Mouse (Mus musculus): ENCODE data around the gene Slc5a5.

DNA sequence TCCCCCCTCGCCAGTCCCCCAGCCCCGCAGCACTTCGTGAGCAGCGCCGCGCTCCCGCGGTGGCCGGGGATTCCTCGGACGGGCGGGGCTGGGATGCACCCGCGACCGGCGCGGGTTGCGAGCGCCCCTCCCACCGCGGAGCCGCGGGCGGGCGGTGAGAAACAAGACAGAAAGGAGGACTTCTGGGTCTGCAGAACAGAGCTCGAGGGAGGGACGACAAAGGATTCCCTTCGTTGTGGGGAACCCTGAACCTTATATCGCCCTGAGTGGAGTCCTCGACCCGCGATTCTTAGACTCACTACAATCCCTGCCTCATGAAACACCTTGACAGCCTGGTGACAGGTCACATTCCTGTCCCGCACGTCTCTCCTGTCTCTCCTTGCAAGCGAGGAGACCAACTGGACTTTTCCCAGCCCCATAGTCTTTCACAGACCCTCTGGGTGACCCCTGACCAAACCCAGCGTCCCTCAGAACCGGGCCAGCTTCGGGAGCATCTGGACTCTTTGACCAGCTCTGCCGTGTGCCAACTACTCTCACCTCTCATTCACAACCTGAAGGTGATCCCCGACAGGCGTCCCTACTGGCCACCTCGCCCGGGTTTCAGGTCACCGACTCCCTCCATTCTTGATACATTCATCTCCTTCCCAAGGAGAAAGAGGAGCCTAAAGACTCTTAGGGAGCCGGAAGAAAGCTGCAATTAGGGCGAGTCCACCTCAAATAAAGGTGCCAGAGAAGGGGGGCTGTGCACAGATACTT is 28.4 kb downstream of the Slc5a5 start:
- TF ChIP-seq SMC3 (IDR thresholded peaks at IDR 0.05; ENCODE audit: low read depth, low read length) = no peak
- TF ChIP-seq SIN3A (IDR thresholded peaks at IDR 0.05; ENCODE audit: low read length) = no peak
- TF ChIP-seq CTCF (conservative IDR thresholded peaks at IDR 0.05 in 1 of 2, IDR thresholded peaks at IDR 0.05 in 1 of 2; ENCODE audit: low read depth in 2 of 2, low read length in 2 of 2) = no peak
- no peak for TF ChIP-seq ETS1 (conservative IDR thresholded peaks at IDR 0.05; ENCODE audit: low read depth, low read length)
- TF ChIP-seq EP300 (IDR thresholded peaks at IDR 0.05; ENCODE audit: low read length) = no peak
- TF ChIP-seq POLR2A (IDR thresholded peaks at IDR 0.05; ENCODE audit: low read depth, low read length) = no peak
- peak; percentile 35; the same call in 1 of the 2 replicates for TF ChIP-seq NRF1 (IDR thresholded peaks at IDR 0.05; ENCODE audit: low read depth, low read length)
- no peak for TF ChIP-seq E2F4 (IDR thresholded peaks at IDR 0.05; ENCODE audit: insufficient replicate concordance, low read depth, low read length)
- TF ChIP-seq BHLHE40 (IDR thresholded peaks at IDR 0.05; ENCODE audit: low read depth, low read length) = no peak
- TF ChIP-seq ZC3H11A (IDR thresholded peaks at IDR 0.05; ENCODE audit: low read depth, low read length) = no peak
- no peak for TF ChIP-seq ZKSCAN1 (IDR thresholded peaks at IDR 0.05; ENCODE audit: borderline replicate concordance, low read depth, low read length)
- no peak for TF ChIP-seq JUND (conservative IDR thresholded peaks at IDR 0.05; ENCODE audit: low read depth, low read length)
- no peak for TF ChIP-seq MAX (IDR thresholded peaks at IDR 0.05; ENCODE audit: low read length)
- TF ChIP-seq MXI1 (IDR thresholded peaks at IDR 0.05; ENCODE audit: low read depth, low read length) = no peak
